Mouse (Mus musculus) spleen, adult 2 months (tissue): ENCODE data around the gene Stk11.
A peak's percentile ranks its signal among the peaks of the same experiment; 100 is the strongest.

Experiments used
- CTCF ChIP-seq: fragments of 200-500 bp; IDR thresholded peaks from 2 replicates; pipeline ENCODE4 v1.5.1; 2011; ENCODE audit warnings: mild to moderate bottlenecking, inconsistent platforms; ENCODE audit not compliant: insufficient read depth, insufficient read length, insufficient replicate concordance; ENCODE audit errors: extremely low read depth
- POLR2A ChIP-seq: fragments of 200-500 bp; IDR thresholded peaks from 2 replicates; pipeline ENCODE4 v1.6.1; 2011; ENCODE audit warnings: low read depth, low read length, inconsistent platforms

GRCm38 (mm10) chr10:80114341-80115284 is 990 bp upstream of the Stk11 start:
- peak; percentile 88; the same call in 1 of the 2 replicates for TF ChIP-seq CTCF
- no peak for TF ChIP-seq POLR2A
